Comparison of ENCODE assay signal across 24 mouse cellular contexts in the genomic region with DNA sequence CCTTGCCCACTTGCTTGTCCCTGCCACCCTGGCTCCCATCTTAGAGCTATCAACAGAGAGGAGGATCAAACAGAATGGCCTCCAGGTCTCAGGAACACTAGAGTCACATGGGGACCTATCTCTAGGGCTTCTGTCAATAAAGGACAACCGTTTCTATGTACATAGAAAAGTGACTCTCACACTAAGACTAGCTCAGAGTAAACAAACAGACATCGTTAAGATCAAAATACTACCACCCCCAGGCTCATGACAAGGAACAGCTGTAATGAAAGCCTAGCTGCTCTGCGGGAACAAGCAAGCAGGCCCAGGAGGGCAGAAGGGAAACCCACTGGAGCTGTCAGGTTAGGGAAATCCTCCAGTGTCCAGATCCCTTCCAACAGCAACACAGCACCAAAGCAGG. TPM values are rescaled to one million over a fixed set of nuclear protein-coding genes. Genes with fewer than 3 reads are reported as not detected.
DNase-seq lines count a peak whose midpoint lies in the region; ATAC-seq and TF ChIP-seq lines count a peak whose summit lies in the region.
"Had no signal": no experiment of that assay in that cellular context is flagged by ENCODE, and none has a peak within 500 bp of the region (broad histone marks: within the 10 kb centered on the region; RNA-seq: fewer than 3 reads in every experiment).

No protein-coding gene starts in this region.

- H3K27ac ChIP-seq in forebrain, embryonic 15.5 days (replicated peaks): peak overlapping the region; percentile 31; the same call in 1 of the 2 replicates
- H3K27ac ChIP-seq in forebrain, embryonic 12.5 days: no peak overlapping the region
- H3K27ac ChIP-seq in kidney, postnatal 0 days: no peak overlapping the region
- no peak overlapping the region for H3K27ac ChIP-seq in kidney, embryonic 15.5 days
- no peak overlapping the region for H3K27ac ChIP-seq in lung, postnatal 0 days (ENCODE audit: low read length)
- H3K27ac ChIP-seq: embryonic facial prominence, embryonic 10.5 days; embryonic facial prominence, embryonic 12.5 days had no signal

- H3K36me3 ChIP-seq in forebrain, embryonic 15.5 days: peaks cover 78% of the 10 kb centered on the region
- peaks cover 89% of the 10 kb centered on the region for H3K36me3 ChIP-seq in forebrain, embryonic 12.5 days (replicated peaks)
- peaks cover 62% of the 10 kb centered on the region for H3K36me3 ChIP-seq in kidney, postnatal 0 days (ENCODE audit: insufficient read depth, low read length)
- peaks cover 90% of the 10 kb centered on the region for H3K36me3 ChIP-seq in kidney, embryonic 15.5 days
- H3K36me3 ChIP-seq in lung, postnatal 0 days (ENCODE audit: insufficient read depth, low read length): peaks cover 28% of the 10 kb centered on the region; the same call in 1 of the 2 replicates

- TF ChIP-seq CTCF in kidney, postnatal 0 days (IDR thresholded peaks at IDR 0.05; ENCODE audit: low read depth): no peak
- no peak for TF ChIP-seq CTCF in lung, postnatal 0 days (IDR thresholded peaks at IDR 0.05)

- H3K4me1 ChIP-seq in forebrain, embryonic 15.5 days: peaks cover 10% of the 10 kb centered on the region; the same call in 1 of the 2 replicates
- H3K4me1 ChIP-seq in forebrain, embryonic 12.5 days: no peaks in the 10 kb centered on the region
- H3K4me1 ChIP-seq in kidney, postnatal 0 days (replicated peaks; ENCODE audit: insufficient read depth, low read length): no peaks in the 10 kb centered on the region
- 0 out of 2 replicates have a peak, but pooled peaks cover 5% of the 10 kb centered on the region for H3K4me1 ChIP-seq in kidney, embryonic 15.5 days
- no peaks in the 10 kb centered on the region for H3K4me1 ChIP-seq in lung, postnatal 0 days (ENCODE audit: insufficient read depth, low read depth, low read length)
- H3K4me1 ChIP-seq: embryonic facial prominence, embryonic 10.5 days; embryonic facial prominence, embryonic 12.5 days had no signal

- H3K4me3 ChIP-seq in forebrain, embryonic 15.5 days: no peak overlapping the region
- no peak overlapping the region for H3K4me3 ChIP-seq in forebrain, embryonic 12.5 days (replicated peaks)
- H3K4me3 ChIP-seq in kidney, postnatal 0 days (replicated peaks; ENCODE audit: low read depth, low read length): no peak overlapping the region
- no peak overlapping the region for H3K4me3 ChIP-seq in kidney, embryonic 15.5 days (replicated peaks)
- no peak overlapping the region for H3K4me3 ChIP-seq in lung, postnatal 0 days (ENCODE audit: low read depth, low read length)
- H3K4me3 ChIP-seq: embryonic facial prominence, embryonic 10.5 days; embryonic facial prominence, embryonic 12.5 days had no signal

- TF ChIP-seq EP300 in lung, postnatal 0 days (IDR thresholded peaks at IDR 0.05): no peak

- ATAC-seq in forebrain, embryonic 15.5 days (replicated peaks): no peak
- ATAC-seq in forebrain, embryonic 12.5 days (ENCODE audit: low FRiP score): no peak
- no peak for ATAC-seq in kidney, postnatal 0 days (replicated peaks; ENCODE audit: low FRiP score, low read depth)
- ATAC-seq in kidney, embryonic 15.5 days (replicated peaks; ENCODE audit: low FRiP score): no peak
- ATAC-seq in lung, postnatal 0 days: peak; percentile 62
- ATAC-seq: activated CD4-positive, CD25-positive, alpha-beta regulatory T cell, adult 4 months; CD4-positive, CD25-positive, alpha-beta regulatory T cell, adult 4 months; forebrain, embryonic 14.5 days; Patski had no signal

- H3K4me2 ChIP-seq in forebrain, embryonic 15.5 days (replicated peaks): no peak overlapping the region
- H3K4me2 ChIP-seq in forebrain, embryonic 12.5 days: no peak overlapping the region
- no peak overlapping the region for H3K4me2 ChIP-seq in kidney, postnatal 0 days (ENCODE audit: low read length)
- H3K4me2 ChIP-seq in kidney, embryonic 15.5 days: no peak overlapping the region
- no peak overlapping the region for H3K4me2 ChIP-seq in lung, postnatal 0 days (replicated peaks; ENCODE audit: low read depth, low read length)
- H3K4me2 ChIP-seq: embryonic facial prominence, embryonic 12.5 days had no signal

- 62% methylated on average over 3 of the region's 3 CpGs for WGBS in forebrain, embryonic 15.5 days
- WGBS in forebrain, embryonic 12.5 days: 91% methylated on average over 3 of the region's 3 CpGs
- 21% methylated on average over 3 of the region's 3 CpGs for WGBS in kidney, postnatal 0 days
- WGBS in kidney, embryonic 15.5 days: 33% methylated on average over 3 of the region's 3 CpGs
- WGBS in lung, postnatal 0 days: 33% methylated on average over 3 of the region's 3 CpGs

- no peaks in the 10 kb centered on the region for H3K9me3 ChIP-seq in forebrain, embryonic 15.5 days
- H3K9me3 ChIP-seq in forebrain, embryonic 12.5 days: no peaks in the 10 kb centered on the region
- H3K9me3 ChIP-seq in kidney, postnatal 0 days (replicated peaks; ENCODE audit: low read length): no peaks in the 10 kb centered on the region
- H3K9me3 ChIP-seq in kidney, embryonic 15.5 days (replicated peaks): no peaks in the 10 kb centered on the region
- H3K9me3 ChIP-seq in lung, postnatal 0 days (ENCODE audit: low read length): no peaks in the 10 kb centered on the region
- H3K9me3 ChIP-seq: embryonic facial prominence, embryonic 10.5 days; embryonic facial prominence, embryonic 12.5 days; G1E had no signal

- DNase-seq in kidney, postnatal 0 days (ENCODE audit: low spot score): peak; percentile 56
- DNase-seq in lung, postnatal 0 days (ENCODE audit: low spot score): peak; percentile 15
- DNase-seq in lung, postnatal 36 days: no peak
- peak; percentile 33 for DNase-seq in yolk sac, embryonic 10.5 days (ENCODE audit: low spot score)
- DNase-seq: adrenal gland, adult 8-10 months; adrenal gland, postnatal 14 days; adrenal gland, postnatal 36 days; B cell, adult 2 months; cerebellum, adult 11-12 months; cerebellum, adult 2 months; cerebellum, adult 9-10 months; cerebellum, postnatal 10 days; cerebellum, postnatal 25 days had no signal

- no peaks in the 10 kb centered on the region for H3K27me3 ChIP-seq in forebrain, embryonic 15.5 days
- no peaks in the 10 kb centered on the region for H3K27me3 ChIP-seq in forebrain, embryonic 12.5 days
- no peaks in the 10 kb centered on the region for H3K27me3 ChIP-seq in kidney, postnatal 0 days (ENCODE audit: insufficient read depth, low read length)
- H3K27me3 ChIP-seq in kidney, embryonic 15.5 days: no peaks in the 10 kb centered on the region
- no peaks in the 10 kb centered on the region for H3K27me3 ChIP-seq in lung, postnatal 0 days (replicated peaks; ENCODE audit: insufficient read depth, low read length)
- H3K27me3 ChIP-seq: CH12.LX; embryonic facial prominence, embryonic 12.5 days; Patski had no signal

- no peak overlapping the region for H3K9ac ChIP-seq in forebrain, embryonic 15.5 days (replicated peaks)
- no peak overlapping the region for H3K9ac ChIP-seq in forebrain, embryonic 12.5 days
- no peak overlapping the region for H3K9ac ChIP-seq in kidney, postnatal 0 days (ENCODE audit: low read depth, low read length)
- H3K9ac ChIP-seq in kidney, embryonic 15.5 days: no peak overlapping the region
- H3K9ac ChIP-seq in lung, postnatal 0 days (replicated peaks; ENCODE audit: low read depth): no peak overlapping the region
- H3K9ac ChIP-seq: embryonic facial prominence, embryonic 12.5 days had no signal

RNA-seq across cellular contexts. Expression of gene Acp6, which starts 56.9 kb away (rescaled TPM):
- polyA plus RNA-seq in forebrain, embryonic 15.5 days (2015; fragmentation: Nextera tagmentation; extraction: Ambion mirVana): 25.1 and 26.6 TPM in 2 replicates
- 29.7 and 32.2 TPM in 2 replicates for polyA plus RNA-seq in forebrain, embryonic 12.5 days (2016; fragmentation: Nextera tagmentation; extraction: Ambion mirVana)
- polyA plus RNA-seq in kidney, postnatal 0 days (2015; fragmentation: Nextera tagmentation; extraction: Ambion mirVana): 54.2 and 56.6 TPM in 2 replicates
- 53.7 and 55.0 TPM in 2 replicates for polyA plus RNA-seq in kidney, embryonic 15.5 days (2015; fragmentation: Nextera tagmentation; extraction: Ambion mirVana)
- 37.2 and 40.4 TPM in 2 replicates for polyA plus RNA-seq in lung, postnatal 0 days (2015; fragmentation: Nextera tagmentation; extraction: Ambion mirVana)
